Mouse (Mus musculus): Measurements from ENCODE around the gene D430042O09Rik. TPM values are rescaled to one million over a fixed set of nuclear protein-coding genes. Genes with fewer than 3 reads are reported as not detected.

Gene D430042O09Rik
- total and polyA plus RNA-seq, 3 experiments, result 1.8 to 4.8 (median 3.4) TPM

- in situ Hi-C loops (cut with MboI; ENCODE audit: low pct_ligation_motif_present, low pct_unique_long_range_greater_than_20kb, low sequenced_read_pairs), result no loop called here
Observed at GRCm38 (mm10) chr7:125747316-125747690, 39.6 kb downstream of the D430042O09Rik start.

DNA sequence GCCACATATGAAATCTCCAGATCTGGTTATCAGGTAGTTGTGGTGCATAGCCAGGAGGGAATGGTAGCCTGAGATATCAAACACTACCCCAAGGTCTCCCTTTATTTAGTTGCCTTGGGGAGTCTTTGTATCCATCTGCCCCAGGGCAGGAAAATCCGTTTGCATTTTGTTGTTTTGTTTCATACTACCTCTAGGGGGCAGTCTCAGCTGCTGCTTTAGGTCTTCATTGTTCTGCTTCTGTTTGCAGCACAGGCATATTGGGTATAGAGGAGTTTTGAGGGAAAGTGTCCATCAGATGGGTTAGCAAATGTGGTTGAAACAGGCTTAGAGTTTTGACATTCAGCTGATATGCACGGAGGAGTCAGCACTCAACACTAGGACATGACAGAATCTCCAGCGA, 40.5 kb downstream of the D430042O09Rik start:
- H3K9me3 ChIP-seq (replicated peaks; ENCODE audit: low read length), result no peaks in the 10 kb centered on the region
- H3K4me3 ChIP-seq (replicated peaks in 1 of 3; ENCODE audit: low read depth in 2 of 3, low read length in 2 of 3, poor library complexity in 1 of 3), result no peak overlapping the region
- H3K27me3 ChIP-seq (replicated peaks), result no peaks in the 10 kb centered on the region
- no peaks in the 10 kb centered on the region for H3K4me1 ChIP-seq (ENCODE audit: control insufficient read depth in 1 of 2, insufficient read depth in 2 of 2)
- no peaks in the 10 kb centered on the region for H3K36me3 ChIP-seq (replicated peaks in 1 of 2; ENCODE audit: control insufficient read depth in 1 of 2, insufficient read depth in 1 of 2, low read length in 1 of 2)
- no peaks in the 10 kb centered on the region for H3K79me2 ChIP-seq (replicated peaks; ENCODE audit: control insufficient read depth, extremely low read depth, insufficient read depth, poor library complexity, severe bottlenecking)
- TF ChIP-seq SMC3 (IDR thresholded peaks at IDR 0.05; ENCODE audit: low read depth, low read length), result peak; percentile 50
- TF ChIP-seq MAFK (IDR thresholded peaks at IDR 0.05; ENCODE audit: insufficient replicate concordance, low read length), result no peak
- TF ChIP-seq EP300 (IDR thresholded peaks at IDR 0.05; ENCODE audit: low read length), result no peak
- TF ChIP-seq E2F4 (IDR thresholded peaks at IDR 0.05; ENCODE audit: insufficient replicate concordance, low read depth, low read length), result no peak
- no peak for TF ChIP-seq POLR2AphosphoS2 (IDR thresholded peaks at IDR 0.05; ENCODE audit: low read depth, low read length)
- no peak for TF ChIP-seq MAX (IDR thresholded peaks at IDR 0.05; ENCODE audit: low read length)
- TF ChIP-seq MYC (IDR thresholded peaks at IDR 0.05; ENCODE audit: low read depth, low read length), result no peak
- no peak for TF ChIP-seq JUND (conservative IDR thresholded peaks at IDR 0.05; ENCODE audit: low read depth, low read length)
- peak; percentile 64 to 73 for TF ChIP-seq CTCF (conservative IDR thresholded peaks at IDR 0.05 in 1 of 2, IDR thresholded peaks at IDR 0.05 in 1 of 2; ENCODE audit: low read depth in 2 of 2, low read length in 2 of 2)
- peak; percentile 73 for TF ChIP-seq RAD21 (IDR thresholded peaks at IDR 0.05; ENCODE audit: low read depth, low read length)
- no peak overlapping the region for H3K4me2 ChIP-seq (ENCODE audit: insufficient read depth, low read depth, poor library complexity, severe bottlenecking)
- DNase-seq (ENCODE audit: extremely low read depth), result peak; percentile 45
- no peak overlapping the region for H3K9ac ChIP-seq (ENCODE audit: insufficient read depth, low read depth)
- H3K27ac ChIP-seq (ENCODE audit: insufficient read depth, low read depth), result no peak overlapping the region
- in situ Hi-C loops (cut with MboI; ENCODE audit: low pct_ligation_motif_present, low pct_unique_long_range_greater_than_20kb, low sequenced_read_pairs), result no loop called here
- dilution Hi-C loops (cut with MboI; ENCODE audit: extremely low pct_ligation_motif_present, extremely low pct_unique_long_range_greater_than_20kb, low sequenced_read_pairs), result no loop called here

More at GRCm38 (mm10) chr7:125747316-125747690, 39.6 kb downstream of the D430042O09Rik start:
- no peaks in the 10 kb centered on the region for H3K9me3 ChIP-seq (replicated peaks; ENCODE audit: low read length)
- no peaks in the 10 kb centered on the region for H3K4me1 ChIP-seq (ENCODE audit: control insufficient read depth in 1 of 2, insufficient read depth in 2 of 2)
- H3K4me2 ChIP-seq (ENCODE audit: insufficient read depth, low read depth, poor library complexity, severe bottlenecking), result no peak overlapping the region
- TF ChIP-seq SMC3 (IDR thresholded peaks at IDR 0.05; ENCODE audit: low read depth, low read length) (peak; percentile 29; the same call in 1 of the 2 replicates), RCOR1 (conservative IDR thresholded peaks at IDR 0.05; ENCODE audit: low read depth, low read length) (no peak), BHLHE40 (IDR thresholded peaks at IDR 0.05; ENCODE audit: low read depth, low read length) (no peak), CTCF (conservative IDR thresholded peaks at IDR 0.05 in 1 of 2, IDR thresholded peaks at IDR 0.05 in 1 of 2; ENCODE audit: low read depth in 2 of 2, low read length in 2 of 2) (peak; percentile 56 to 58)
- no peaks in the 10 kb centered on the region for H3K36me3 ChIP-seq (replicated peaks in 1 of 2; ENCODE audit: control insufficient read depth in 1 of 2, insufficient read depth in 1 of 2, low read length in 1 of 2)
- H3K9ac ChIP-seq (ENCODE audit: insufficient read depth, low read depth), result no peak overlapping the region
- no peaks in the 10 kb centered on the region for H3K79me2 ChIP-seq (replicated peaks; ENCODE audit: control insufficient read depth, extremely low read depth, insufficient read depth, poor library complexity, severe bottlenecking)
- H3K27ac ChIP-seq (ENCODE audit: insufficient read depth, low read depth), result no peak overlapping the region
- dilution Hi-C loops (cut with MboI; ENCODE audit: extremely low pct_ligation_motif_present, extremely low pct_unique_long_range_greater_than_20kb, low sequenced_read_pairs), result no loop called here
- DNase-seq (ENCODE audit: extremely low read depth), result peak; percentile 31
- no peak overlapping the region for H3K4me3 ChIP-seq (replicated peaks in 1 of 3; ENCODE audit: low read depth in 2 of 3, low read length in 2 of 3, poor library complexity in 1 of 3)
- no peaks in the 10 kb centered on the region for H3K27me3 ChIP-seq (replicated peaks)

DNA sequence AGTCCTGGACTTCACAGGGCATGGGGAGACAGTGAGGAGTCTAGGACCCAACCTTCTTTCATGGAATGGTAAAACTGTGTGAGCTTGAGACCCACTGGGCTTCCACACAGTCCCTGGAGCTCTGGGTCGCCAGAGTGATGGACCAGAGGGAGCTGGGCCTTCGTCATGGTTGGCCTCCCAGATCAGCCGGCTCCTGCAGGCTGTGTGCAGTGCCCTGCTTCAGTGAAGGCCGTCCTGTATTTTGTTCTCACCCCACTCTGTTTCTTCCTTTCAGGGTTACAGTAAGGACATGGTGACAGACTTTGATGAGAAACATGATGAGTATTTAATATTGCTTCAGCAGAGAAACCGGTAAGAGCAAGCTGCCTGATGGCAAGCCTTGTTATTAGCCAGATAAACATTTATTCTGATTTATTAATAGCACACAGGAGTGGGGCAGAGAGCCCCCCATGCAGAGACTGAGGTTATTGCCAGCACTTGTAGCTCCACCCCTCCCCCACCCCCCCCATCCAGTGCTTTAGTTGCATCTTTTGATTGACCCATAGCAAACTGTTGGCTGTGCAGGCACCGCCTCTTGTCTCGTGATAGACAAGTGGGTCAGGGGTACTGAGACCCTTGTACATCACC, 45.1 kb downstream of the D430042O09Rik start:
- Histone ChIP-seq H3K9ac (ENCODE audit: insufficient read depth, low read depth) (no peak overlapping the region), H3K4me1 (ENCODE audit: control insufficient read depth in 1 of 2, insufficient read depth in 2 of 2) (no peaks in the 10 kb centered on the region), H3K36me3 (replicated peaks in 1 of 2; ENCODE audit: control insufficient read depth in 1 of 2, insufficient read depth in 1 of 2, low read length in 1 of 2) (no peaks in the 10 kb centered on the region), H3K9me3 (replicated peaks; ENCODE audit: low read length) (no peaks in the 10 kb centered on the region), H3K4me2 (ENCODE audit: insufficient read depth, low read depth, poor library complexity, severe bottlenecking) (no peak overlapping the region), H3K27ac (ENCODE audit: insufficient read depth, low read depth) (no peak overlapping the region), H3K4me3 (replicated peaks in 1 of 3; ENCODE audit: low read depth in 2 of 3, low read length in 2 of 3, poor library complexity in 1 of 3) (no peak overlapping the region), H3K27me3 (replicated peaks) (no peaks in the 10 kb centered on the region), H3K79me2 (replicated peaks; ENCODE audit: control insufficient read depth, extremely low read depth, insufficient read depth, poor library complexity, severe bottlenecking) (no peaks in the 10 kb centered on the region)
- in situ Hi-C loops (cut with MboI; ENCODE audit: low pct_ligation_motif_present, low pct_unique_long_range_greater_than_20kb, low sequenced_read_pairs) (no loop called here), dilution Hi-C loops (cut with MboI; ENCODE audit: extremely low pct_ligation_motif_present, extremely low pct_unique_long_range_greater_than_20kb, low sequenced_read_pairs) (no loop called here)
- no peak for DNase-seq (ENCODE audit: extremely low read depth)
- no peak for TF ChIP-seq MAX (IDR thresholded peaks at IDR 0.05; ENCODE audit: low read length)
- no peak for TF ChIP-seq JUND (conservative IDR thresholded peaks at IDR 0.05; ENCODE audit: low read depth, low read length)
- no peak for TF ChIP-seq SMC3 (IDR thresholded peaks at IDR 0.05; ENCODE audit: low read depth, low read length)
- no peak for TF ChIP-seq ZMIZ1 (IDR thresholded peaks at IDR 0.05; ENCODE audit: low read depth, low read length)
- no peak for TF ChIP-seq E2F4 (IDR thresholded peaks at IDR 0.05; ENCODE audit: insufficient replicate concordance, low read depth, low read length)
- TF ChIP-seq JUN (IDR thresholded peaks at IDR 0.05; ENCODE audit: insufficient read depth, low read depth, low read length), result no peak
- no peak for TF ChIP-seq UBTF (IDR thresholded peaks at IDR 0.05; ENCODE audit: low read depth, low read length)
- no peak for TF ChIP-seq MEF2A (IDR thresholded peaks at IDR 0.05; ENCODE audit: borderline replicate concordance, low read depth, low read length)
- no peak for TF ChIP-seq KAT2A (IDR thresholded peaks at IDR 0.05; ENCODE audit: insufficient replicate concordance, low read length)
- TF ChIP-seq MAFK (IDR thresholded peaks at IDR 0.05; ENCODE audit: insufficient replicate concordance, low read length), result no peak
- TF ChIP-seq HCFC1 (IDR thresholded peaks at IDR 0.05; ENCODE audit: low read depth, low read length), result no peak
- no peak for TF ChIP-seq NRF1 (IDR thresholded peaks at IDR 0.05; ENCODE audit: low read depth, low read length)
- no peak for TF ChIP-seq ETS1 (conservative IDR thresholded peaks at IDR 0.05; ENCODE audit: low read depth, low read length)
- TF ChIP-seq CTCF (conservative IDR thresholded peaks at IDR 0.05 in 1 of 2, IDR thresholded peaks at IDR 0.05 in 1 of 2; ENCODE audit: low read depth in 2 of 2, low read length in 2 of 2), result no peak
- no peak for TF ChIP-seq ZC3H11A (IDR thresholded peaks at IDR 0.05; ENCODE audit: low read depth, low read length)
- no peak for TF ChIP-seq TCF12 (IDR thresholded peaks at IDR 0.05; ENCODE audit: low read depth, low read length)
- TF ChIP-seq RAD21 (IDR thresholded peaks at IDR 0.05; ENCODE audit: low read depth, low read length), result no peak
